Mouse (Mus musculus) fat pad, adult 2 months (tissue): ENCODE measurements around the gene Fev.

ENCODE experiments used
- DNase-seq: peaks from one replicate; pipeline ENCODE4 v3.0.0-alpha.2; 2011; ENCODE audit warnings: low read depth, low spot score; ENCODE audit errors: extremely low read depth

Fev gene

DNA sequence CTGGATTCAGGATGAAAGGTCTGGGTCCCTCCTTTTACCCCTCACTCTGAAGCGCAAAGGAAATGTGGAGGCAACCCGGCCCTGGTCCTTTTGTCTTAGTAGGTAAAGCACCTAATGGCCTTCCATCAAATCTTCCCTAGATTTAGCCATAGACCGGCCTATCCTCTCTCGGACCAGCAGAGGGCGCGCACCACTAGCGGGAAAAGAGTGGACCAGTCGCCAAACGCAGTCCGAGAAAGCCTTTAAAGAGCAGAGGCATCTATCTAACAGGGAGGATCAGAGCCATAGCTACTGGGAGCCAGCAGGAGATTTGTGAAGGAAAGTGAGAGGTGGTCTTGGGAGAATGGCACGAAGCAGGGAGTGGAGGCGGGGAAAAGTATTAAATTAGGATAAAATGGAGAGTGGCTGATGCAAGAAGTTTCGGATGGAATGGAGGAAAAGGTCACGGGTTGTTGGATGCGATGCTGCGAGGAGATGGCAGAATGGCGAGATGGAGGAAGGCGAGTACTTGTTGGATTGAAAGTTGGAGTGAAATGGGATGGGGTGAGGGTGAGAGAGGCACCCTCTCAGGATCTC, 4.3 kb downstream of the Fev start:
- DNase-seq = no peak

- no peak for DNase-seq
These were observed 8.0 kb downstream of the Fev start for GRCm38 (mm10) chr1:74877199-74877598.

GRCm38 (mm10) chr1:74872218-74872617, 13.0 kb downstream of the Fev start:
- no peak for DNase-seq

- no peak for DNase-seq
These were observed 23.4 kb downstream of the Fev start for GRCm38 (mm10) chr1:74861783-74862182.

DNA sequence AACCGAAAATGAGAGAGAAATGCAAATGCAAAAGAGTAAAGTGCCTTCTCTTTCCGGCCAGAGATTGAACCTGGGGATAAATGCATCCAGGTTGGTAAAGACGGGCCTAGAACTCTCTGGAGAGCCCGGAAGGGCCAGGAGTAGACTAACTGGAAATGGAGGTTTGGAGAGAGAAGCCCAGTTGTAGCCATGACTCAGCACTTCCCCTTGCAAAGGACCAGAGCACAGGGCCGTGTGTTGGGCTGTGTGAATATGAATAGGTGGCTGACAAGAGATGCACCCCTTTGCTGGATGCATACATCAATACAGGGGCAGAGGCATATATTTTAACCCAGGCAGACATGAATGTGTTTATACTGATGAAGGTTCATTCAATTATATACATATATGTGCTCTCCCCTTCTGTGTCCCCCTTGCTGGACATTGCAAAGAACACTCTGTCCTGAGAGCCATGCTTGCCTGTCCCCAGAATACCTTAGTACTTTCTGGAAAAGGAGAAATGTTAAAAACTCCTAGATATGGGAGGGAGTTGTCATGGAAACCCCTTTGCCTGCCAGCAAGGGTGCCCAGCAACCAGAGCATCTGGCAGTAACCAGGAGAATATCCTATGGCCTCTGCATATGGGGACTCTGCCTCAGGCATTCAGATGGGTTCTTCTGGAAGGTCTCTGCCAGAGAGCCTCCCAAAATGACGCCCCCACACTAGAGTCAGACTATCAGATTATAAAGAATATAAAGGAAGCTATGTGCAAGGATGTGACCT, 25.8 kb downstream of the Fev start:
- DNase-seq = no peak

DNA sequence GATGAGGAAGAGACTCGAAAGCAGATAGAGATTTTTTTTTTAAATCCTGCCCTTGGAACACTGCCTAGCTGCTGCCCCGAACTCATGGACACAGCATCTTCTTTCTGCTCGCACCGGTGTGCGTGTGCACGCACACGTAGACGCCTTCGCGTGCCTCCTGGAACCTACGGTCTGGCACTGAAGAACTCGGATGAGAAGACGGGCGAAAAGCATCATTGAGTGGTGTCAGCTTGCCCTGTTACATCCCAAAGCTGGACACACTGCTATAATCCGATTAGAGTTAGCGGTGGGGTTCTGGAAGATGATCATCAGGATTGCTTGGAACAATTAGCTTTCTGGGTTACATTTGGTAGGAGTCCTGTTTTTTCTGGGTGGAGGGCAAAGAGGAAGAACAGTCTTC, 26.4 kb downstream of the Fev start:
- DNase-seq = no peak

- DNase-seq = no peak
These were observed 27.0 kb downstream of the Fev start for GRCm38 (mm10) chr1:74858171-74858719.

- no peak for DNase-seq
These were observed 27.5 kb downstream of the Fev start for GRCm38 (mm10) chr1:74857677-74858076.

DNA sequence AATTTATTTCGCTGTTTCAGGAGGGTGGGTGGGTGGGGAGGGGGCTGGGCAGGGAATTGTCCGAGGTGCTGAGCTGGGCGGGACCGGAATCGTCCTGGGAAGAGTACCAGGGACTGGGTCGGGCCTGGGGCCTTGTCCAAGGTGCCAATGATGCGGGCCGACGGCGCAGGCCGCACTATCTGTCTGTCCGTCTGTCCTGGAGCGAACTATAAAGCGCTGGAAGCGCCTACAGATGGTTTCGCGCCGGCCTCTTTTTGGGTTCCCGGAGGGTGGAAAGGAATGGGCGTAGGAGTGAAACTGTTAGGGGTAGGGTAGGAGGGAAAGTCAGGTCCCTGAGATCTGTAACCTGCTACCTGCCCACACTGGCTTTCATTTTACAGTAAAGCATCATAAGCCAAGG, 28.0 kb downstream of the Fev start:
- DNase-seq = no peak

DNA sequence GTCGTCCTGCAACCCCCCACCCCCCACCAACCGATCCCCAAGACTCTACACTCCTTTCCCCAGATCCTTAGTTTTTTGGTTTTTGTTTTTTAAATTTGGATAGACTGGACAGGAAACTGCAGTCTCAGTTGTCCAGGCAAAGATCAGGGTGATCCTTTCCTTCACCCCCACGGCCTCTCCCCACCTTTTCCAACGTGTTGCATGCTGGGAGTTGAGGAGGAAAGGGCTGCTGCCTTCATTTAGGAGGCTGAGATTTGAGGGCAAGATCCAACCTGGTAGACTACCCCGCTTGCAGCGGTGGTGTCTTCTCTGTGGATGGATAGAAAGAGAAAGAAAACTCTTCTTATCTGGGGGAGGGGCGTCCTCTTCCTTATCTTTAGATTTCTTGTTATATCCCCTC, 28.4 kb downstream of the Fev start:
- no peak for DNase-seq

GRCm38 (mm10) chr1:74856439-74856720, 28.8 kb downstream of the Fev start:
- no peak for DNase-seq

DNA sequence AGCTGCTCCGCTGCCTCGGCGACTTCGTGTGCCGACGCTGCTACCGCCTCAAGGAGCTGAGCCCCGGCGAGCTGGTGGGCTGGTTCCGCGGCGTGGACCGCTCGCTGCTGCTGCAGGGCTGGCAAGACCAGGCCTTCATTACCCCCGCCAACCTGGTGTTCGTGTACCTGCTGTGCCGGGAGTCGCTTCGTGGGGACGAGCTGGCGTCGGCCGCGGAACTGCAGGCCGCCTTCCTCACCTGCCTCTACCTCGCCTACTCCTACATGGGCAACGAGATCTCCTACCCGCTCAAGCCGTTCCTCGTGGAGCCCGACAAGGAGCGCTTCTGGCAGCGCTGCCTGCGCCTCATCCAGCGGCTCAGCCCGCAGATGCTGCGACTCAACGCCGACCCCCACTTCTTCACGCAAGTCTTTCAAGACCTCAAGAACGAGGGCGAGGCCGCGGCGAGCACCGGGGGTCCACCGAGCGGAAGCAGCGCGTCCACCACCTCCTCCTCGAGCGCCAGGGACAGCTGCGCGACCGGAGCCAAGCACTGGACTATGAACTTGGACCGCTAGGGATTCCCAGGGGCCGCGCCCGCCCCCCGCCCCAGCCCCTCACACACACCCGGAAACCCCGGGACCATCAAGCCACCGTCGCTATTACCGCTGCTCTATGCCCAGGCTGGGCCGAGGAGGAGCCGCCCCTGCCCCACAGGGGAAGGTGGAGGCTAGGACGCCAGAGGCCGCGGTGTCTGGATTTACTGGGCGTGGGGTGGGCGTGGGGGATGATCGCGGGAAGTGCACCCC, 29.4 kb downstream of the Fev start:
- DNase-seq = no peak

DNA sequence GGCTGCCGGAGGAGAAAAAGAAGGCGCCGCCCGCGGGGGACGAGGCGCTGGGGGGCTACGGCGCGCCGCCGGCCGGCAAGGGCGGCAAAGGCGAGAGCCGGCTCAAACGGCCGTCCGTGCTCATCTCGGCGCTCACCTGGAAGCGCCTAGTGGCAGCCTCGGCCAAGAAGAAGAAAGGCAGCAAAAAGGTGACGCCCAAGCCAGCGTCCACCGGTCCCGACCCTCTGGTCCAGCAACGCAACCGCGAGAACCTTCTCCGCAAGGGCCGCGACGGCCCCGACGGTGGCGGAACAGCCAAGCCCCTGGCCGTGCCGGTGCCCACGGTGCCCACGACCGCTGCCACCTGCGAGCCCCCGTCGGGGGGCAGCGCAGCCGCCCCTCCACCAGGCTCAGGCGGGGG, 30.1 kb downstream of the Fev start:
- DNase-seq = no peak

- DNase-seq = no peak
These were observed 30.7 kb downstream of the Fev start, which contains the start of gene Cdk5r2 for GRCm38 (mm10) chr1:74854306-74855056. TSS of gene Cdk5r2 (plus strand) at chr1:74854934.

- DNase-seq = no peak
These were observed 34.0 kb downstream of the Fev start for GRCm38 (mm10) chr1:74851001-74851775.

DNA sequence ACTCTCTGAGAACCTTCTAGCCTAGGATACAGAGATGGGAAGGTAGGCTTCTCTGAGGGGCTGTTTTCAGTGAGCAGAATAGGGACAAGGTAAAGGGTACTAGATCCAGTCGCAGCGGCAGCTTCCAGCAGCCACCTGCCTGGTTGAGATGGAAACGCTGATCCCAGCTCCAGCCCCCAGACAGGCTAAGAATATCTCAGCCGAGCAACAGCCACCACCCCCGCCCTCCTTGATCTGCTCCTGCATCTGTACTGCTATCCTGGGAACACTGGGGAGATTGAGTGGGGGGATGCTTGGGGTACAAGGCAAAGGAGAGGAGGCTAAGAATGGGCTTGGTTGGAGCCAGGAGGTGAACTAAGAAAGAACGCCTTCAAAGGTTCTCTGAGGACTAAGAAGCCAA, 35.0 kb downstream of the Fev start:
- DNase-seq = no peak

- DNase-seq = no peak
These were observed 36.3 kb downstream of the Fev start for GRCm38 (mm10) chr1:74848946-74849345.

DNA sequence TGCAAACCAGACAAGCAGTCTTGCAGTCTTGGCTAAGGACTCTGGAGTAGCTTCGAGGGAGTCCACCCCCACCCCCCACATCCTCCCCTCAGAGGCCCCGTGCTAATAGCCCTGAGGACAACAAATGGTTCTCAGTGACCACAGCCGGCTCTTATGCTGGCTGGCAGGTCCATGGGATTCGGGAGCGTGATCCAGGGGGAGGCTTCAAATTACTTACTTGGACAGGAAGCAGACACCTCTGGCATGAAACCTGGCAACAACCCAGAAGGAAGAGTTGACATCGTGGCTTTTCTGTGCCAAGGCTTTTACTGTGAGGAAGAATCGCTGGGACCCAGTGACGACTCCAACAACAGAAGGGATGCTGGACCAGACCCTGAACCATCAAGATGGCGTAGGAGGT, 38.9 kb downstream of the Fev start:
- no peak for DNase-seq

GRCm38 (mm10) chr1:74843090-74843489, 42.1 kb downstream of the Fev start:
- no peak for DNase-seq

GRCm38 (mm10) chr1:74833255-74833654, 52.0 kb downstream of the Fev start:
- DNase-seq = no peak
